Mouse (Mus musculus) thymus, postnatal 25 days (tissue): ENCODE data around the gene Stradb.
"Not testable (repeated sequence)": the region's sequence is repeated elsewhere in the genome, so short reads cannot be mapped to it uniquely, and the experiment has no call there.

ENCODE experiments used
- DNase-seq: peaks from one replicate; pipeline ENCODE4 v3.0.0; 2022

Stradb gene

GRCm38 (mm10) chr1:58973366-58974221, at the start of gene Stradb, which contains the start of gene Trak2:
Gene Stradb, plus strand, starts transcription at chr1:58973522.
Gene Trak2, minus strand, starts transcription at chr1:58973430.
- peak; percentile 96 for DNase-seq

GRCm38 (mm10) chr1:58926664-58927063, 46.7 kb upstream of the Stradb start:
- no peak for DNase-seq

- DNase-seq = no peak
Observed at GRCm38 (mm10) chr1:58936746-58937605, 36.3 kb upstream of the Stradb start.

- no peak for DNase-seq
Observed at GRCm38 (mm10) chr1:58937606-58938099, 35.7 kb upstream of the Stradb start.

GRCm38 (mm10) chr1:58945523-58945922, 27.8 kb upstream of the Stradb start:
- no peak for DNase-seq

GRCm38 (mm10) chr1:58945960-58946670, 27.2 kb upstream of the Stradb start:
- DNase-seq = no peak

- no peak for DNase-seq
Observed at GRCm38 (mm10) chr1:58946718-58947117, 26.6 kb upstream of the Stradb start.

- no peak for DNase-seq
Observed at GRCm38 (mm10) chr1:58949561-58950106, 23.7 kb upstream of the Stradb start.

GRCm38 (mm10) chr1:58950899-58951648, 22.2 kb upstream of the Stradb start:
- DNase-seq = no peak

- DNase-seq = no peak
Observed at GRCm38 (mm10) chr1:58951841-58952240, 21.5 kb upstream of the Stradb start.

GRCm38 (mm10) chr1:58952526-58952925, 20.8 kb upstream of the Stradb start:
- DNase-seq = no peak

- DNase-seq = no peak
Observed at GRCm38 (mm10) chr1:58952997-58953396, 20.3 kb upstream of the Stradb start.

- DNase-seq = peak; percentile 24
Observed at GRCm38 (mm10) chr1:58953686-58954434, 19.5 kb upstream of the Stradb start.

GRCm38 (mm10) chr1:58954578-58955410, 18.5 kb upstream of the Stradb start:
- no peak for DNase-seq

- DNase-seq = peak; percentile 26
Observed at GRCm38 (mm10) chr1:58955716-58956115, 17.6 kb upstream of the Stradb start.

GRCm38 (mm10) chr1:58956229-58956628, 17.1 kb upstream of the Stradb start:
- DNase-seq = peak; percentile 76

GRCm38 (mm10) chr1:58957931-58958330, 15.4 kb upstream of the Stradb start:
- DNase-seq = no peak

- not testable (repeated sequence) for DNase-seq
Observed at GRCm38 (mm10) chr1:58958789-58959526, 14.4 kb upstream of the Stradb start.

GRCm38 (mm10) chr1:58959682-58960081, 13.6 kb upstream of the Stradb start:
- DNase-seq = no peak
